Mouse (Mus musculus): ENCODE results near the gene Hmmr.

Gene Hmmr

DNA sequence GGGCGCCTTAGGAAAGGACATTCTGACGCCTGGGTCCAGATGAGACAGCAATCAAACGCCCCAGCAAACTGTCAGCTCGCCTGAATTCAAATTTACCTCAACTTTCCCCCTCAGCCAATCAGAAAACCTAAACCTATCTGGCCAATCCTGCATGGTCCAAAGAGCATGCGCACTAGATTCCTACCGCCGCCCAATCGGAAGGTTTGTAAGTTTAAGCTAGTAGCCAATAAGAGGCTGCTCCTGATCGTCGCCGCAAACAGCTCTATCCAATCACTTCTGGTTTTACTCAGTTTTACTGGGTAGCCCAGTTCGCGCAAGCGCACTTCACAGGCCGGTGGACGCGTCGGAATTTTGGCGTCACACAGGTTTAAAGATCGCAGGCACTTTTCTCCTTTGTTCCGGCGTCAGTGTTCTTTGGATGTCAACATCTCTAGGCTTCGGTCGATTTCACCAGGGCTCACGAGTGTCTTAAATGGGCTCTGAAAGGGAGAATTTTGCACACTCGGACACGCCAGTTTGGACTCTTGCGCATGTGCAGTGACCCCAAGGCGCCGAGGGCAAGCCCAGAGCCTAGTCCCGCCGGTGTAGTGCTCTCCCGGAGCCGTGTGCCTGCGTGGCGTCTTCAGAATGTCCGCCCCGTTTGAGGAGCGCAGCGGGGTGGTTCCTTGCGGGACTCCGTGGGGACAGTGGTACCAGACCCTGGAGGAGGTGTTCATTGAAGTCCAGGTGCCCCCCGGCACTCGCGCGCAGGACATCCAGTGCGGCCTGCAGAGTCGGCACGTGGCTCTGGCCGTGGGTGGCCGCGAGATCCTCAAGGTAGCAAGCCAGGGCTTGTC lies at the start of gene Hmmr, which contains the start of gene Nudcd2:
Gene Hmmr, minus strand, starts transcription at position 84 of the 836 bp plus-strand sequence.
Gene Nudcd2, plus strand, starts transcription at position 329 of the 836 bp plus-strand sequence.
- in situ Hi-C loops (cut with MboI; ENCODE audit: unreplicated experiment in 2 of 2): loop anchor here in 1 of 2 experiments (5.0 kb wide), 1 partner anchor 41 kb away; no protein-coding TSS in a partner anchor

DNA sequence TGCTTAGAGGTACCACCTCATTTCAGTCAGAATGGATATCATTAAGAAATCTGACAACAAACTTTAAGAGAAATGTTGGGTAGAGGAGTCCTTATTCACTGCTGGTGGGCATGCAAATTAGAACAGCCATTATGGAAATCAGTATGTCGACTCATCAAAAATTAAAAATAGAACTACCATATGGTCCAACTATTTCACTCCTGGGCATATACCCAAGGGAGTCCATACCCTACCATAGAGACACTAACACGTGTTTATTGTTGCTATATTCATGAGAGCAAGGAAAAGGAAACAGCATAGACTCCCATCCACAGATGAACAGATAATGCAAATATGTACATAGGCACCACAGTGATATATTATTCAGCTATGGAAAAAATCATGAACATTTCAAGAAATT lies 48.6 kb upstream of the Hmmr start:
- in situ Hi-C loops (cut with MboI; ENCODE audit: unreplicated experiment in 2 of 2): no loop called here

DNA sequence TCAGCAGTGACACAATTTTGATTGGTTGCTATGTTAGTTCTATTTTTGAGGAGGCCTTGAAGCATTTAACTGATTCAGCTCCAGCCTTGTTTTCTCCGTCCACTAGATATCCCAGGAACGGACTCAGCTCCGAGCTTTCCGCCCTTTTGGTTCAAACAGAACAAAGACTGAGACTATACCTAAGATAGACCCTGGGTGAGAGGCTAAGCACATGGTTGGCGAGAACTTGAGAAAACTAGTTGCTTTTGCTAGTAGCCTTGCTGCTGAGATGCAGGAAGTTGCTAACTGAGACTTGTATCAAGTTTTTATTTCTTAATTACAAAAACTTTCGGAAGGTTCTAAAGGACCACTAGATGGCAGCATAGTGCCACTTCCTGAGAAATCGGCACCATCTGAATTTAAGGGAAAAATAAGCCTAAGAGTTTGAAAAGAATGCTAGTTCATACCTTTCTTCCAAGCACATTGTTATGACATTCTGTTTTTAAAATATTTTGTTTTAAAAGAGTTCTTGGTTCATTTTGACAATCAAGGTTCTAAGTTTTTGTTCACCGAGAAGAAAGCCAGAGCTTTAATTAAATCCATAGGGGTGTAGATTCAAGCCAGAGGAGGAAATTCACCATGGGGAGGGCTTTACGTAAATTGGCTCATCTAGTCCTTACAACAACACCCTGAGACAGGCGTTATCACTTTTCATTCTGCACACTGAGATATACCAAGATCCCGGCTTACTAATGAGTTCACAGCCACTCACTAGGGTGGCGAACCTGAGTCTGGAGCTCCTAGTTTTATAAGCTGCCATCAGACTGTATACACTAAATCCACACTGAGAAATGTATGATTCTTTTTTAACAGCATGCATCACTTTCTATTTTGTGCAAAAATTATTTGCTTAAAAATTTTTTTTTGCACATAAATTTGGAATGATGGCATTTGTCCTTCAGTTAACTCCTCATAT lies 42.4 kb upstream of the Hmmr start:
- in situ Hi-C loops (cut with MboI; ENCODE audit: unreplicated experiment in 2 of 2): no loop called here

DNA sequence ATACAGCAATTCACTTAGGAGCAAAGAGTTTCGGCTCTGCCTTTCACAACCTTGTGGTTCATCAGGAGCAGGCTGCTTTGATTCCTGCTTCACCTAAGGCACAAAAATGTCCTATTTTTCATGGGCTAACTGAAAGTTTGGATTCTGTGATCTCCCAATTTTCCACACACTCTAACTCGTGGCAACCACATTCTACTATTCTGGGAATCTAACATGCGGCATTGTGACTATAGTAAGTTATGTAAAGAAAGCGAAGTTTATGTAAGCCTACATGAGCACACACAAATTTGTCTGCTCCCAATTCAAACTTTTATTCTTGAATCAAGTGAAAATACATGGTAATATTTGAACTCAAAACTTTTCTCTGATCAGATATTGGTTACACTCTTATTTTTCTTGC lies 31.5 kb upstream of the Hmmr start:
- in situ Hi-C loops (cut with MboI; ENCODE audit: unreplicated experiment in 2 of 2): loop anchor here (5.0 to 25.0 kb wide), 4 partner anchors 87 to 1177 kb away; no protein-coding TSS in a partner anchor

DNA sequence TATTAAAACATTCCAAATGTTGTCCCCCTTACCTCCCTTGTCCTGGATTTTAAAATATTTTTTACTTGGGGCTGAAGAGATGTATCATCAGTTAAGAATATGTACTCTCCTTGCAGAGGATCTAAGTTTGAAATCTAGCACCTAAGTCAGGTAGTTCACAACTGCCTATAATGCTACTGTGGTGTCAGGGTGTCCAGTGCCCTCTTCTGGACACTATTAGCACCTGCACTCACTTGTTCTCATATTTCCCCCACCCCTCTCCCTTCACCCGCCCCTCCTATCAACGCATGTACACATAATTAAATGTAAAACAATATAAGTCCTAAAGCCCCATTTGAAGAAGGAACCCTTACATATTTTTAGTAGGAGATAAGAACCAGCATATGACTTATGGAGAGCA lies 30.2 kb upstream of the Hmmr start:
- in situ Hi-C loops (cut with MboI; ENCODE audit: unreplicated experiment in 2 of 2): loop anchor here (5.0 to 25.0 kb wide), 4 partner anchors 86 to 1176 kb away; no protein-coding TSS in a partner anchor

DNA sequence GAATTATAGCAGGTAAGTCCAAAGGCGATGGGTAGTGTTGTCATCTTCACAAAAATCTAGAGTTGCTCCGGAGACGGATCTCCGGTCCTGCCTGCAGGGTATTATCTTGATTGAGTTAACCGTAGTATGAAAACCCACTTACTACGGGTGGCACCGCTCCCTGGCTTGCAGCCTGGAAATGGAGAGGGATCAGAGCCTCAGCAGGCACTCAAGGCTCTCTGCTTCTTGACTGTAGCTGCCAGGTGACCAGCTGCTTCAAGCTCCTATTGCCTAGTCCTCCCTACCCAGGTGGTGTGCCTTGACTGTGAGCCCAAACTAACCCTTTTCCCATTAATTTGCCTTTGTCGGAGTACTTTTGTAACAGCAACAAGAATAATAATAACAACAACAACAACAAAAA lies 26.7 kb upstream of the Hmmr start:
- in situ Hi-C loops (cut with MboI; ENCODE audit: unreplicated experiment in 2 of 2): loop anchor here (5.0 to 25.0 kb wide), 4 partner anchors 83 to 1173 kb away; no protein-coding TSS in a partner anchor

DNA sequence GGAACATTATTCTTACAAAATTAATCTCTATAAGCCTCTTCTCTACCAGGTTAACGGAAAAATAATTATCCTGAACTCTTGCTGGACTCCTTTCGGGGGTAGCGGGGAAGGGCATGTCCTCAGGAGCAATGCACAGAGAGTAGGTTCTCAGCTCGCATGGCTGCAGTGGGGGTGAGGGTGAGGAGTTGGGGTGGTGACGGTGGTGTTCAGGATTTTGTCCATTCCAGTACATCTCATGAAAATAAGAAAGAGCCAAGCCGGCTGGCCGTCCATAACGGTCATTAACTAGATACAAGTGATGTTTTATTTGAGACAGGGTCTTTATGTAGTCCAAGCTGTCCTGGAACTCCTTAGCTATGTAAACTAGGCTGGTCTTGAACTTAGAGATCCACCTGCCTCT lies 22.7 kb upstream of the Hmmr start:
- in situ Hi-C loops (cut with MboI; ENCODE audit: unreplicated experiment in 2 of 2): loop anchor here (25.0 kb wide), 2 partner anchors 144 to 1169 kb away; no protein-coding TSS in a partner anchor

DNA sequence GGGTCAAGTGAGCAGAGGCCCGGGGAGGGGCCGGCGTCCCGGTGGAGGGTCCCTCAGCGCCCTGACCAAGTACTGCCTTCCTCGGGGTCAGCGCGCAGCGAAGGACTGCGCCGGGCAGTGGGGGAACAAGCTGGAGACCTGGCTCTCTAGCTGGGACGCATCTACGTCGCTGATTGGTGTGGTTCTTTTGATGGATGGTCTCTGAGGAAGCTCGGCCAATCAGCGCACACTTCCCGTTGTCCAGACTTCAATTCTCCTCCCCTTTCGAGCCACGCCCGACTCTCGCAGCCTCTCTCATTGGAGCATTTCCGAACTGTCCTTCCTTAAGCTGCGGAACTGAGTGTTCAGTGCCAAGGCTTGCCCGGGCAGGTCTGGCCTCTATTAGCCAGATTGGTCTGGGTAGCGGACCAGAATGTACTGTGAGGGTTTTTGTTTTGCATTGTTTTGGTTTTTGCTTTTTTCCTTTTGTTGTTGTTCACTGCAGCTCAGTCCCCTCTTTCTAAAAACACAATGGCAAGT lies 21.9 kb upstream of the Hmmr start, which contains the start of gene Ccng1:
Gene Ccng1, minus strand, starts transcription at position 203 of the 519 bp plus-strand sequence.
- in situ Hi-C loops (cut with MboI; ENCODE audit: unreplicated experiment in 2 of 2): loop anchor here (25.0 kb wide), 2 partner anchors 143 to 1168 kb away; no protein-coding TSS in a partner anchor

DNA sequence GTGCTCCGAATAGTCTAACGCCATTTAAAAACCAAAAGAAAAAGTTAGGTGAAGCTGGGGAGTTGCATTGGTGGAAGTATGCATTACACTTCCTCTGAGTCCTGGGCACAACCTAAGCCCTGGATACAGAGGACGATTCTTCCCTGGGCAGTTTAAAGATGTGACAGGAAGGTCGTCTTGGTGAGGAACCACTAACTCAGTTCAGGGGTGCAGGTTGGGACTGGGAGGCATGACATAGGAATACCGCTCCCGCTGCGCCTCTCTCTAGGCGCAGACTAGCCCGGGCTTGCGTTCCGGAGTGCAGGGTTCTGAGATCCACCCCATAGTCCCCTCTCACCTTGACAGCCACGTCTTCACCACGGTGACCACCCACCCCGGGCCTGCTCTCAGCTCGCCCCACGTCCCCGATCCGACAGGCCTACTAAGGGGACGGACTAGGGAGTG lies 21.5 kb upstream of the Hmmr start:
- in situ Hi-C loops (cut with MboI; ENCODE audit: unreplicated experiment in 2 of 2): loop anchor here (5.0 to 25.0 kb wide), 3 partner anchors 62 to 1167 kb away; no protein-coding TSS in a partner anchor

DNA sequence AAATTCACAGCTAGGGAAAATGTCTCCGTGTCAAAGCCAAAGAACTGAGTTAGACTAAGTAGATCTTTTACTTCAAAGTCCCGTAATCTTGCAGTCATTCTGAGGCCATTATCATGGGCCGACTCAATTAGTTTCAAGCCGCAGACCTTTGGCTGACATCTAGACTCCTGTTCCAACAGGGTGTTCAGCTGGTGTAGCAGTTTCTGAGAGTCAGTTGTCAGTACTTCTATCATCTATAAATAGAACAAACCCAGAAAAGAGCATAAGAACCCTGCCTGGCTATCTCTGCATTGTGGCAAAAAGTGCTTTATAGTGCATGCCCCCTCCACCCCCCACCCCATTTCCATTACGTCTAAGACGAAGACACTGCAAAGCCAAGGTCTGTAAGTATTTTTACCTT lies 20.6 kb upstream of the Hmmr start:
- in situ Hi-C loops (cut with MboI; ENCODE audit: unreplicated experiment in 2 of 2): loop anchor here (5.0 to 25.0 kb wide), 3 partner anchors 62 to 1167 kb away; no protein-coding TSS in a partner anchor

DNA sequence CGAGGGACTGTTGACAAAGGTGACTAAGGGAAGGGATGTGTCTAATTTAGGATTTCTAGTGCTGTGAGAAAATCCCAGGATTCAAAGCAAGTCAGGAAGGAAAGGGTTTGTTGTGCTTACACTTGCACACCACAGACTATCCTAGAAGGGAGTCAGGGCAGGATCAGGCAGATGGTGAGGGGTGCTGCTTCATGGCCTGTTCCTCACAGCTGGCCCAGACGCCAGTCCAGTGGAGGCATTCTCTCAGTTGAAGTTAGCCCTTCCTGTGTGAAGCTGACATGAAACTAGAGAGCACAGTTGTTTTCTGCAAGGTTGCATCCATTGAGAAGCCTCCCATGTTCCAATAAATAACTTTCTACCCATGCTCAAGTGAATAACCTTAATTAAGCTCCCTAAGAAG lies 14.5 kb upstream of the Hmmr start:
- in situ Hi-C loops (cut with MboI; ENCODE audit: unreplicated experiment in 2 of 2): no loop called here

DNA sequence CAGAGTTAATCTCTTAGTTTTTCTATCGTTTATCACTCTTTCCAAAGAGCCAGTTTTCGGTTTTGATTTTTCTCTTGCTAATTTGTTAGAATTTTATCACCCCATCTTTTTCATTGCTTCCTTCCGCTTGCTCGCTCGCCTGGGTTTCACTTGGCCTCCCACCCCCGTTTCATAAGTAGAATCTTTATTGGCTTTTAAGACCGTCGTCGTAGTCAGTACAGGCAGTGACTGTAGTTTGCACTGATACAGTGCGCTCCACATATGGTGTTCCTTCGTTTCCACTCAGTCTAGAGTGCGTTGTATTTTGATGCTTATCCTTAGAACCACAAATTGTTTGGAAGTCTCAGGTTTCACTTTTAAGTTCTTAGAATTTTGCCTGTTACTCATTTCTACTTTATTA lies 13.1 kb upstream of the Hmmr start:
- in situ Hi-C loops (cut with MboI; ENCODE audit: unreplicated experiment in 2 of 2): no loop called here

DNA sequence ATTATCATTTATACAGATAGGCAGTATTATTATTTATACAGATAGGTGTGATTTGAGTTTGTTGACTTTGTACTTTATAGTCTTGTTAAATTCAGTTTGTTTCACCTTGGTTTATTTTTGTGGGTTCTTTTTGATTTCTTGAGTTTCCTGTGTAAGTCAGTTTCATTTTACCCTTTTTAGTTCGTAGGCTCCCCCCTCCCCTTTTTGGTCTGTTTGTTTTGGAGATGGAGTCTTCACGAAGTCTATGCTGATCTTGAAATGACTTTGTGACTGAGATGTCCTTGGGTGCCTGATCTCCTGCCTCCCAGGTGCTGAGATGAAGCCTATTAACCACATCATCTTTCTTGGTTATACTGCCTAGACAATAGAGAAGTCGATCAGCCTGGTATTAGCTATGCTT lies 11.1 kb upstream of the Hmmr start:
- in situ Hi-C loops (cut with MboI; ENCODE audit: unreplicated experiment in 2 of 2): no loop called here

DNA sequence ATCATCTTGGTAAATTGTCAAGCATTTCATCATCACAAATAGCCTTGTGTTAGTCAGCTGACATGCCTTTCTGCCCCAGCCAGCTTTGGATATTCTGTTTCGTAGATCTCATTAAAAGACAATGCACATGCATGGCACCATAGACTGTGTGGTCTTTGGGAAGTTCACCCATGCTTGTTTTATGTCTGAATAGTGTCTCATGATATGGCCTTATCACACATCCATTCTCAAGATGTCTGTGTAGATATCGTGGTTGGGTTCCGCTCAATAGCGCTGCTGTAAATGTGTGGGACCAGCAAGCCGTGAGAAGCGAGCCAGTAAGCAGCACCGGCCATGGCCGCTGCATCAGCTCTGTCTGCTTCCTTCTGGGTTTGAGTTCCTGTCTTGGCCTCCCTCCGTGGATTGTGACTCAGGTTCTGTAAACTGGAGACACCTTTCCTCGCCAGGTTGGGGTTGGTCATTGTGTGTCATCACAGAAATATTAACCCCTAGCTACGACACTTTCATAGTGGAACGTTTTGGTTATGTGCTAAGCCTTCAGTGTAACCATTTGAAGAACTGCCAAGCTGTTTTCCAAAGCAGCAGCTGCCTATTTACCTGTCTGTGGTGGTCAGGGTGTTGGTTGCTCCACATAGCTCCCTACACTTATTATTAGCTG lies 8.5 kb upstream of the Hmmr start:
- in situ Hi-C loops (cut with MboI; ENCODE audit: unreplicated experiment in 2 of 2): no loop called here

DNA sequence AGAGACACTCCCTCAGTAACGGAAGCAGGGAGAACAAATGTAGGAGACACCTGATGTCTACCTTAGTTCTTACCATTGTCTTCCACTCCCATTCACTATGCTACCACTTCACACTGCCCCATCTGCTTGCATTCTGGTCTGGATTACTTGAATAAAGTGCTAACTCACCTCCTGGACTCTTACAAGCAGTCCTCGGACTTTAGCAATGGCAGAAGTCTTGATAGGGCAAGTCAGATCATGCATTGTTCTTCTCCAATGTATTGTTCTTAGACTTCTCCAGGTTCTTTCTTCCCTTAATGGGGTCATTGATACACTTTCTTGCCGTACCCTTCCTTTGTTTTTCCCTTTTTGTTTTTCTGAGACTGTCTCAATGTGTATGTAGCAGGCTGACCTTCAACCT lies 4.1 kb upstream of the Hmmr start:
- in situ Hi-C loops (cut with MboI; ENCODE audit: unreplicated experiment in 2 of 2): no loop called here

DNA sequence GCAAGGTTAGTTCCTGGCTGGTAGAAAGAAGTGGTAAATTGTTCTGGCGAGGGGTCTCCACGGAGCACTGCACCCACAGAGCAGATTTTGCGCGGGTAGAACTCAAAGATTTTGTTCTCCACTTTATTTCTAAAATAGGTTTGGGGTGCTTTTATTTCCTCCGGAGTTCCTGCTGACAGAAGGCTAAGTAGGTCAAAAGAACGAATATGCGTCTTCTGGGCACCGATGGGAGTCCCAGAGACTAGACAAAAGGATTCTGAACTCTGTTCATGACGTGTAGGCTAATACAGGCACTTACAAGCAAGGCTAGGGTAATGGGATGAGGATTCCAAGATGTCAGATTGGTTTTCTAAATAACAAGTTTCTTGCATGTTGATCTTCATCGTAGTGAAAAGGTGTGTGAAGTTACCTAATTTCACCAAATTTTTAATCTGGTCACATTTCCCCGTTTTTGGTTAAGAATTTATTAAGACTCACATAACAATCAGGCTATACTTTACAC lies 1.1 kb upstream of the Hmmr start:
- in situ Hi-C loops (cut with MboI; ENCODE audit: unreplicated experiment in 2 of 2): loop anchor here in 1 of 2 experiments (5.0 kb wide), 1 partner anchor 42 kb away; no protein-coding TSS in a partner anchor

DNA sequence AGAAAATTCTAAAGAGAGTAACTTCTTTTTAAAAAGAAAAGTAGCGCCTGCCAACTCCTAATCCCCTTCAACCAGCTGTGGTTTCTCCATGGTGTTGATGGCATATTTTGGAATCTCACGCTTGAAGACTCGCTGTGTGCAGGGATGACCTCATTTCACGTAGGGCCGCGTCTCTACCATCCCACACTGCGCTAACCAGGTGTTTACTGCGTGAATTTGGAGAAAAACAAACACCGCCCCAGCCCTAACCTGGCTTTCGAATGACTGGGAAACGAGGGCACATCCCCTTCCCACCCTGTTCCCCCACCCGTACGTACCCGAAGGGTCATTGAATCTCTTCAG lies 254 bp downstream of the Hmmr start:
- in situ Hi-C loops (cut with MboI; ENCODE audit: unreplicated experiment in 2 of 2): loop anchor here in 1 of 2 experiments (5.0 kb wide), 1 partner anchor 41 kb away; no protein-coding TSS in a partner anchor

DNA sequence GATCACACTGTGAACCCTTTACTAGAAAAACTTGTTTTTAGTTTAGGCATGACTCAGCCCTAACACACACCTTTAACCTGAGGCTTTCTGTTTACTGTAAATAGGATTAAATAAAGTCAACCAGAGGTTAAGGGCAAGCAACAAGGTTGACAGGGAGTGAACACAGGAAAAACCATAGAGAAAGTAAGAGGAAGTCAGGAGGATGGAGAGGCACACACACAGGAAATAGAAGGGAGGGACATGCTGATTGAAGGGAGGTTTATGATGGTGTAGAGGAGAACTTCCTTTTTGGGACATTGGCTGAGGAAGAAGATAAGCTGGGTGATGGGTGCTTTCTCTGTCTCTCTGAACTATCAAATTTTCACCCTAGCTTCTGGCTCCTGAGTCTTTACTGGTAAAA lies 14.9 kb downstream of the Hmmr start:
- in situ Hi-C loops (cut with MboI; ENCODE audit: unreplicated experiment in 2 of 2): no loop called here

DNA sequence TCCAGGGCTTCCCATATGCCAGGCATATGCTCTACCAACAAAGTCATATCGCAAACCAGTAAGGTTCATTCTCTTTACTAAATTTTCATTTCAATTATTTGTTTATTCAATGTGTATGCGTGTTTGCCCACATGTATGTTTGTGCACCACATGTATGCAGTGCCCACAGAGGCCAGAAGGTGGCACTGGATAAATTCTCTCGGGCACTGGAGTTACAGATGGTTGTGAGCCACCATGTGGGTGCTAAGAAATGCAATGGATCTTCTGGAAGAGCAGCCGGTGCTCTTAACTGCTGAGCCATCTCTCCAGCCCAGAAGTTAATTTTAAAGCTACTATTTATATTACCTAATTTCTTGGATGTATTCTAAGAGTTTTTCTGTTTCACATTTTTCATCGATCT lies 17.7 kb downstream of the Hmmr start:
- in situ Hi-C loops (cut with MboI; ENCODE audit: unreplicated experiment in 2 of 2): no loop called here

DNA sequence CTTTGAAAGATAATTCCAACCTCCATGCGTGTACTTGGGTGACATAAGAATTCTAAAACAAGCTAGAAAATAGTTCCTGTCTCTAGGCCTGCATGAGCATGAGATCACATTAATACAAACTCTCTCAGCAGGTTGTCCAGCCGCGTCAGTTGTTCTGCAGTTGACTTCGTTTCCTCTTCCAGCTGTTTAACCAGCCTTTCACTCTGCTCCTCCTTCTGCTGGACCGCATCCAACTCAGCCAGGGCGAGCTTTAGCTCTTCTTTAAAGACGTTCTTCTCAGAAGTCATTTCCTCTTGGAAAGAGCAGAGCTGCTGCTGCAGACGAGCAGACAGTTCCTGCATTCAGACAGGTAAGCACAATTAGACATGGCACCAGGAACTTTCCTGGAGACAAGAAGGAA lies 19.4 kb downstream of the Hmmr start:
- in situ Hi-C loops (cut with MboI; ENCODE audit: unreplicated experiment in 2 of 2): no loop called here

Measured in v-Abl transformed pro-B cells (cell line).